Mouse (Mus musculus): ENCODE measurements around the gene Gpatch4. TPM values are rescaled to one million over a fixed set of nuclear protein-coding genes. Genes with fewer than 3 reads are reported as not detected.

Gene Gpatch4
- 10 to 100 TPM; 12.9 to 16.6 (median 14.9) TPM for total RNA-seq (2022)

DNA sequence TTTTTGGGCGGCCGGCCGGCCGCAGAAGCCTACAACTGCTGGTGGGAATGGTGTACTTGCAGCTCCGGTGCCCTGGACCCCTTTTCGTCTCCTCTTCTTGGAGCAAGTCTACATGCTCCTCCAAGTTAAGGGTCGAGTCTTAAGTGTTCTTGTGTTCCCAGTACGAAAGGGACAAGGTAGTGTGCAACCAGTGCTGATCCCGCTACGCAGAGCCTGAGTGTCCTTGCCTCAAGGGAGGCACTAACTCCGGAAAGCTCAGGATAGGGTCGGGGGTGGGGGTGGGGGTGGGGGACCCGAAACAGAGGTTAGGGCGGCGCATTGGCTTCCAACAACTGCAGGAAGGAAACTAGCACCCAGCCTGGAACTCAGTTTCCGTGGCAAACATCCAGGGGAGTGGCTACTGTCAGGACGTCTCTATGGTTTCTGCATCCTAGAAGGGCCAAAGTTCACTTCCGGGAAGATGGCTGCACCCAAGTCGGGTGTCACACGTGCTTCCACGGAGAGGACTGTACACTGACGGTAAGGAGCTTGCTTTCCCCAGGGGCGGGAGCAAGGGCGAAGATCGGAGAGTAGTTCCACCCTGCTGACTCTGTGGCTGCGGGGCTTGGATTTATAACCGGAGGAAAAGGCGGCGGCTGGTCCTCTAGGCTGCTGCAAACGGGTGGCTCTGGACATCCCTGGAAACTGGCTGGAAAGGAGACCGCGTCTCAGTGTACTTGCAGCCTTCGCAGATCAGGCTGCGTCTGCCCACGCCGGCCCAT is at the start of gene Gpatch4:
Gpatch4 (plus strand) TSS at position 448 of the 761 bp plus-strand sequence.
- DNase-seq: peak; percentile 83

DNA sequence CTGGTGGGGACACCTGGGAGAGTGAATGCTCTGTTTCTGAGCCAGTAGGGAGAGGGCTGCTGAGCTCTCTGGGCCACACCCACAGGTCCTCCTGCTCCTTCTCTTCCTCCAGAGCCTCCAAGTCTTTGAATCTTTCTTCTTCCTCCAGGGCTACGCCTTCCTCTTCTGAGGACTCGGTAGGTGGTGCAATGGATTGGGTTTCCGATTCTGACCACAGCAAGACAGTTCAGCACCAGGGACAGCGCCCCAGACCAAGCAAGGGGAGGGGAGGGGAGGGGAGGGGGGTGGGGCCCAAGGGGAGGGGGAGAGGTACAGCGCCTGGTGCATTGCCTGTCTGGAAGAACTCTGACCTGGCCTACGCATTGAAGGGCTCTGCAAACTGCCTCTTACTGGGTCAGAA is 49.5 kb upstream of the Gpatch4 start:
- no peak for DNase-seq

DNA sequence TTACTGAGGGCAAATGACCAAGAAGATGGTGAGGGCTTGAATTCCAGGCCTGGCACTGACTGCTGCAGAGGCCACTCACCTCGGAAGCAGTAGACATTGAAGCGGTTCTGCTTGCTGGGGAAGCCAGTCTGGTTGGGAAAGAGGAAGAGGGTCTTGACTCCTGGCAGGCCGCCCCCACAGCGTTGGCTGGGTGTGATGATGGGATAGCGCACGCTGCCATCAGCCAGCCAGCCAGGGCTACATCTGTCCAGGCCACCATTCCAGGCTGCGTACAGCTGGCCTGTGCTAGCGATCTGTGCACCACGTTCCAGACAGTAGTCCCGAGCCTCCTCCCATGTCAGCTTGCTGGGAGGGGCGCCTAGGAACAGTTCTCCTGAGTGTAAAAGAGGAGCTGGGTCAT is 47.6 kb upstream of the Gpatch4 start:
- no peak for DNase-seq

DNA sequence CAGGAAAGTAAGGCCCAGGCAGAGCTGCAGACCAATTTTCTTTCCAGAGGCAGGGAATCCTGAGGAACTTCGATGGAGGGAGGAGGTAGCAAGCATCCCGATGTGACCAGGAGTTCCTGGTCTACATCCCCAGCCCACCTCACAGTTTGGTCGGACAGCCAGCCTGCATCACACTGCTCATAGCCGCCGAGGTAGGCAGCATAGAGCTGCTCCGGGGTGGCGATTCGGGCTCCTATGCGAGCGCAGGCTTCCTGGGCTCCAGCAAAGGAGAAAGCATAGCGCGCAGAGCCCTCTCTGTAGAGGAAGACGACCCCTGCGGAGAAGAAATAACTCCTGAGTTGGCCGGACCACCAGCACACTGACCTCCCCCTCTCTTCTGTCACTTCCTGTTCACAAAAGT is 46.5 kb upstream of the Gpatch4 start:
- no peak for DNase-seq

DNA sequence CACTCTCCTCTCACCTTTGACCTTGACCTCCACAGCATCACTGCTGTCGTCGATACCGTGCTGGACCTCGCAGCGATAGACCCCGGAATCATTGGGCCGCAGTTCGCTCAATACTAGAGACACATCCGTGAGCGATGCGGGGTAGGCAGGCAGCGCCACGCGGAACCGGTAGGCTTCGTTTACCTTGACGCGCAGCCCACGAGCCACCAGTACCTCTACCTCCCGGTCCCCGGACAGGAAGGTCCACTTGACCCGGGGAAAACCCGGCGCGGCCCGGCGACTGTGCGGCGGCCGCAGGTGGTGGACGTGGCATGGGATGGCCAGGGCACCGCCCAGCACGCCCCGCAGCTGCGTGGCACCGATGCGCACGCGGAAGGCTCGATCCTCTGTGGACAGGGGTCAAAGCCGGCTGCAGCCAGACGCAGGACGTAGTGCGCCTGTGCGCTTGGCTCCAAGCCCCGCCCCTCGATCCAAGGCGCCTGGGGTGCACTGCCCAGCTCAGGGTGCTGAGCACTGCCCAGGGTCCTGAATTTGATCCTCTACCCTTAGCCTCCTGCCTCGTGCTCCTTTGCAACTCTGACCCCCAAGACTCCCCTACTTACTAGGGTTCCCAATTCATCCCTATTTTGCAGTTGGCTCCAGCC is 45.8 kb upstream of the Gpatch4 start:
- no peak for DNase-seq

DNA sequence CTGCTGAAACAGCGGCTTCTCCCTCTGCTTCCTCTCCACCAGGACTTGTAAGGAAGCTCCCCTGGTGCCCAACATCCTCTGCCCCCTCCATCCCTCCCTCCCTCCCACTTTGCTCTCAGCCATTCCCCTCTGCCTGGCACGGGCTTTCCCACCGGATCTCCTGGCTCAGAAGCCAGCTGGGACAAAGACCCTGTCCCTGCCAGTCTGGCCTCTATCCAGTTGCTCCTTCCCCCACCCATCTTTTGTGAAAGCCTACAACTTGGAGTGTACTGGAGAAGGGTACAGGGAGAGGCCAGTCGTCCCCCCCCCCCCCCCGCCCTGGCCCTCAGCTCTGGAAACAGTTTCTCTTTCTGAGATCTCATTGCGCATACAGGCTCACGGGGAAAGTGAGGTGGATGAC is 44.2 kb upstream of the Gpatch4 start:
- DNase-seq: no peak

DNA sequence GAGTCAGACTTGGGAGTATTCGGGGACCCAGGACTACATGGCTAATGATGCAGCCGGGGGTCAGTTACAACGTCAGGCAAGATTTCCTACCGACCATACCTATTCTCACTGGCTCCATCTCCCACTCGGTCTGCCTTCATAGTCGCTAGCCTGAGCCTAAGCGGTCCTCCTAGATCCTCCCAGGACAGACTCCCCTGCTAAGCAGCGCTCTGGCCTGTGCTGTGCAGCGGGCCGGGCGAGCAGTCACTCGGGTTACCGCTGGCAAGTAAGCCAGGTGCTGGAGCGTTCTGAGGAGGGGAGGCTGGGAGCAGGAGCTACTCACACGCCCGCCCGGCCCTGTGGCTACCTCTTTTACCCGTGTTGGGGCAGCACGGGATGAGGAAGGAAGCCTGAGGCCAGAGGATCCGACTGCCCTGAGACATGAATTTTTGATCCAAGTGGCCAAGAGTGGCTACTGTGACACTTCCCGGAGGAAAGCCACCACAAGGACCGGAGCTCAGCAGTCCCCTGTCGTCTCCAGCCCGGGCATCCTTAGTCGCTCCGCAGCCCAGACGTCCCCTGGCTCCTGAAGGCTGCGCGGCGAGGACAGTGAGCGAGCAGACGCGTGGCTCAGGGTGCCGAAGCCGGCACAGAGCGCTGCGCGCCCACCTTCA is 43.5 kb upstream of the Gpatch4 start:
- DNase-seq: no peak

DNA sequence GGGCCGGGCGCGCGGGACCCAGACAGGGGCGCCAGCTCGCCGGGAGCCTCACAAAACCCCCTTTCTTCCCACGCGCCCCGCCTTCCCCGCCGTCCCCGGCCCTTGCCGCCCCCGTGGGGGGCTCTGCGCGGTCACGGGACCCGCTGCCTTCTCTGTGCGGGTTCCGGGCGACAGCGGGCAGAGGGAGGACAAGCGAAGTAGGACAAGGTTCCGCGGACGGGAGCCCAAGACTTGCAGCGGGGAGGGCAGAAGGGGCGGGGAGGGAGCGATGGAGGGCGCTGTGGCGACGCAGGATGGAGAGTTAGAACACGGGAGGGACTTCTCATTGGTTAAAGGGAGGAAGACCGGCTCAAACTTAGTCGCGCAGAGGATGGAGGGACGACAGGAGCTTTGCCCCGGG is 42.7 kb upstream of the Gpatch4 start, which contains the start of gene Bcan:
Bcan (minus strand) TSS at position 50 of the 400 bp plus-strand sequence.
- DNase-seq: peak; percentile 54

DNA sequence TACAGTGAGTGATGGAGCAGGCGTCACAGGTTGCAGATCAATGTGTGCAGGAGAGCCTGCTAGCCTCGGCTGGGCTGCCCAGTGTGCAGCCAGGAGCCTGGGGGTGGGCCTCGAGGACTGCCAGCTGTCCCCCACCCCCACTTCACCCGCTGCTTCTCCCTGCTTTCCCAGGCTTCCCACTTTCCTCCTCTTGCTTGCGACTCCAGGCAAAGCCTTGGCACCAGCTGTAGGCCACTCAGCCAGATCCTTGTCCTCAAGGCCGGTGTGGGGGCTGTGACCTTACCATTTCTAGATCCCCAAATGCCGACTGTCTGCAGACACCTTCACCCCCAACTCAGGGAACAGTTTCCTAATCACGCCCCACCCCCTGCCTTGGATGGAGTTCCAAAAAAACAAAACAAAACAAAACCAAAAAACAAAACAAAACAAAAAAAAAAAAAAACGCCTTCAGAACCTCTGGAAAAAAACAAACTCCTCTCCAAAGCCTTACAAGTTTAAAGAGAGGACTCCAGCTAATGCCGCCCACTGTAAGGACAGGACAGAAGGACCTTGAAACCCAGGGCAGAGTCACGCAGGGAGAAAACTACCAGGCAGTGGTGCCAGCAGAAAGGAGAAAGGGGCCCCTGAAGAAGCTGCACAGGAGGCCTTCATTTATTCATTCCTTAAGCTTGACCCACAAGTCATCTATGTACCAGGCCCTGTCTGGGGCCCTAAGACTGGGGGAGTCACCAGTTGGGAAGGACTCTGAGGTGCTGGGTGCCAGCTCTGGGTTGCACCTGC is 41.9 kb upstream of the Gpatch4 start:
- DNase-seq: peak; percentile 74

DNA sequence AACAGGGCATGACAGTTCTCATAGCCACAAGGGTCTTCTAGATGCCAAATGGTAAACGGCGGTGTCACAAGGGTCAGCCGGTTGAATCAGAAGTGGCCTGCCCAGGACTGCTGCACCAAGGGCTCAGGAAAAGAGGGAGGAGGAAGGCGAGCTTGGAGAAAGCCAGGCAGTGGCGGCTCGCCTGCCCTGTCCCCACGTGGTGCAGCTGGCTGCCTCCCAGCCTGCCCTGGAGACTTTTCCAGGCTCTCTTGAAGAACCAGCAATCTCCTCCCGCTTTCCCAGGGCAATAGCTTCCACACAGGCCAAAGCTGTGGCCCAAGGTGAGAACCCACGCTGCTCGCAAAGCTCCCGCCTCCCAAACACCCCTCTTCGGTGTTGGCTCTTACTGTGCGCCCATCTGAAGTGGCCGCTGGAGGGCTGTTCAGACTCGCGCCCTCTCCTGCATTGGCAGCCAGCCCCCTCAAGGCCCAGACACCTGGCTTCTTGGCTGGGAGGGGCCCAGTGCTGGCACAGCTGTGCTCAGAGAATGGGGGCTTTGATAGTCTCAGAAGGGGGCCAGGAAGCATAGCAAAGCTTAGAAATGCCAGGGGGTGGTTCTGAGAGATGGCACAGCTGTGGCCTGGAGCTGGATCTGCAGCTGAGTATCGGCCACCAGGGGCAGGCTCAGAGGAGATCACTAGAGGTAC is 40.5 kb upstream of the Gpatch4 start:
- DNase-seq: no peak

DNA sequence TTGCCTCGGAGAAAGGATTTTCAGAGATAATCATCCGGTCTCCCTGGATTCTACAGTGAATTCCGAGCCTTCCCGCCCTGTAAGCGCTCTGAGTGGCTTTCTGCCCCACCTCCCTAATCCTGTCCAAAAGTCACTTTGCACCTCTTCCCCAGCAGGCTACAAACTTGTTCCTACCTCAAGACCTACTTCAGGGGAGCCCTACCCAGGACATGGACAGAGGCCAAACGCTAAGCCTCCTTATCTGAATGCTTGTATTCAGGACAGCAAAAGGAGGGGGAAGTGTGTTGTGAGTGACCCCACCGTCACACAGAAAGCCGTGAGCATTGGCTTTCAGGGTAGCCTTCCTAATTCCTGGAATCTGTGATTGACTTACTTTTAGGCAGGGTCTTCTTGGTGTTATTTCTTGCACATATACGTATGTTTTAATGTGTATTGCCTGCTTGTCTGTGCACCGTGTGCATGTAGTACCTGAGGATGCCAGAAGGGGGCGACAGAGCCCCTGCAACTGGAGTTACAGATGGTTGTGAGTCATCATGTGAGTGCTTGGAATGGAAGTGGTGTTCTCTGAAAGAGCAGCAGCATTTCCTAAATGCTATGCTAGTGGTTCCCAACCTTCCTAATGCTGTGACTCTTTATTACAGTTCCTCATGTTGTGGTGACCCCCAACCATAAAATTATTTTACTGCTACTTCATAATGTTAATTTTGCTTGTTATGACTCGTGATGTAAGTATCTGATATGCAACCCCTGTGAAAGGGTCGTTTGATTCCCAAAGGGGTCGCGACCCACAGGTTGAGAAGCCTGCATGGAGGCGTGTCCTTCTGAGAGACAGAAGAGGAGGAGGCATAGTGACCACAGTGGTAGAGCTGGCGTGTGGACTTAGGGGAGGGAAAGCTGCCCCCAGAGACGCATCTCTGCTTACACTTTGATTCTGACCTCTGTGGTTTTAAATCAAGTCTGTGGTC is 36.8 kb upstream of the Gpatch4 start:
- no peak for DNase-seq

DNA sequence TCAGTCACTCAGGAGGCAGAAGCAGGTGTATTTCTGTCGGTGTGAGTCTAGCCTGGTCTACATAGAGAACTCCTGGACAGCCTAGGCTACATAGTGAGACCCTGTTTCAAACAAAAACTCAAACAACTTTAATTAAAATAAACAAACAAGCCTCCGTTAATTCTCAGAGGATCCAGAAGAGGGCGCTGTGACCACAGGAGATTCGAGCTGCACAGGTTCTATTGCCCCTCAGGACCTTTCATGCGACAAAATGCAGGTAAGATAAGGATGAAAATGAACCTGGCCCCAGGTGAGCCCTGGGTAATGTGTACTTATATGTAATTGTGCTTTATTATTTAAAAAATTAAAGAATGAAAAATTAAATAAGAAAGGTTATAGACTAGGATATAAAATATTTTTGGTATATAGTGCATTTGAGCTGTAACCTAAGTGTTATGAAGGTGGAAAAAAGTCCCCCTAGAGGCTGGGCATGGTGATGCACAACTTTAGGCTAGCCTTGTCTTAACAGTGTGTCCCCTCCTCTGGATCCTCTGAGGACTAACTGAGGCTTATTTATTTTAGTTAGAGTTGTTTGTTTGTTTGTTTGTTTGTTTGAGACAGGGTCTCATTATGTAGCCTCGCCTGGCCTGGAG is 32.2 kb upstream of the Gpatch4 start:
- DNase-seq: no peak

DNA sequence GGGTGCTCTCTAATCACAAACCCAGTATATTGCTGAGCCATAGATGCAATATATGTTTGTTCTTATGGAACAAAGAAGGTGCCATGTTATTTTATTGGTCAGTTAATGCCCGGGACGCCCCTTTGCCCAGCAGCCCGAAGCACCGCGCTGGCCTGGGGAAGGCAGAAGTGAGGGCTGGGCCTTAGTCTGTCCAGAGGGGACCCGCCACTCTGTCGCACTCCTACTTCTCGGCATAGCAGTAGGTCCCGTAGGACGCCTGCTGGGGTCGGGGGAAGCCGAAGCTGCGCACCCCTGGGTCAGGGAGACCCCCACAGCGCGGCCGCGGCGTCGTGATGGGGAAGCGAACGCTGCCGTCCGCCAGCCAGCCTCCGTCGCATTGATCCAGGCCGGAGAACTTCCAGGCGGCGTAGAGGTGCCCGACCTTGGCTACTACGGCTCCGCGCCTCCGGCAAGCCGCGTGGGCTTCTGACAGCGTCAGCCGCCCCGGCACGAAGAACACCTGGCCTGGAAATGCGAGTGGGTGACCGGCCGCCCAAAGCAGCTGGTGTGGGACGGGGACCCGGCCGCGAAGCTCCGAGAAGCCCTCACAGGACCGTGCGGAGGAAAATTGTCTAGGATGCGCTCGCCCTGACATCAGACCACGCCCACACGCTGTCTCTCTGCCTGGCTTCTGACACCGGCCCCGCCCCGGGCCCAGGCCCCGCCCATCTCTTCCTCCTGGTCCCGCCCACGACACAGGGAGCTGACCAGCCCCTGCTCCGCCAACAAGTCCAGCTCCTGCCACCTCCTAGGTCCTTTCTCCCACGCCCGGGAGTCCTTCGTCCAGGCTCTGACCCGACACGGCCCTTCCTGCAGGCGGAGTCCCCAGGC is 20.4 kb upstream of the Gpatch4 start:
- DNase-seq: peak; percentile 92

DNA sequence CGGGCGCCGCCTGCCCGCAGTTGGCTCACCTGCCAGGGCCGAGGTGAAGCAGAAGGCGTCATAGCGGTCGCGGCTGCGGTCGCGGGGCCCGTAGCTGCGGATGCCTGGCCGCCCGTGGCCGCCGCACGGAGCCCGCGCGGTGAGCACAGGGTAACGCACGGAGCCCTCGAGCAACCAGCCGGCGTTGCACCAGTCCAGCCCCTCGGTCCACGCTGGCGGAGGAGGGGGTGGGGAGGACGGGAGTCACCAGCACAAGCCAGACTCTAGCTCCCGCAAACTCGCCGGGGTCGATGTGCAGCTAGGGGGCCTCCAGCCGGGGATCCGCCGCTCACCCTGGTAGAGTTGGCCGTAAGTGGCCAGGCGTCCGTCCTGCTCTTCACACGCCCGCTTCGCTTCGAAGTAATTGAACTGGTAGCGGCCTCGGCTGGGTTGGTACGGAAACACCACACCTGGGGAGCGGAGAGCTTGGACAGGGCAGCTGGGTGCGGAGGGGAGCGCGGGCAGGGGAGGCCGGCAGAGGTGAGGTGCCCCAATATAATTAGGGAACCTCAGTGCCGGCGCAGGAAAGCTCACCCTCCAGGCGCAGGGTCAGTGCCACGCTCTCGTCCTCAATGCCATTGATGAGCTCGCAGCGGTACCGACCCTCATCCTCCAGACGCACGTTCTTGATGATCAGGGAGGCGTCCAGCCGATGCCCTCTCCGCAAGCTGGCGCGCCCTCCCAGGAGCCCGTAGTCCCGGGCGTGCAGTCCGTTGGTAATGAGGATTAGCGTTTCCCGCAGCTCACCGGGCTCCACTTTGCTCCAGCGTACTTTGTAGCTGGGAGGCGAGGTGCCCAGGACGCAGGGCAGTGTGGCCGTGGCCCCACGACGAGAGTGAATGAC is 19.5 kb upstream of the Gpatch4 start:
- no peak for DNase-seq

DNA sequence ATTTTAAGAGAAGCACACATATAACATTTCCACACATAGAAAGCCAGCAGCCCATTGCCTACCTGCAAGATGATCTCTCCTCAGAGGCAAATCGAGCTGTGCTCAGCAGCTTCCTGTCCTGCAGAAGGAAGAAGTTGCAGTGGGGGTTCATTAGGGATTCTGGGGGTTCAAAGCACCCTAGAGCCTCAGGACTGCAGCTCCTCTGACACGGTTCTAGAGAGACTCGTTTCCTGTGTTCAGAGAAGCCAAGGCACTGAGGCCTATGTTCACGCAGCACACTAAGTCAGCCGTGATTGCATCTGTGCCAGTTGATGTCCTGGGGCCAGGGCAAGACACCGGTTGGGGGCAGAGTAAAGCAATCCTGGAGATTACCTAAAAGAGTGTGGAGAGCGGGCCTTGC is 16.1 kb upstream of the Gpatch4 start:
- no peak for DNase-seq

DNA sequence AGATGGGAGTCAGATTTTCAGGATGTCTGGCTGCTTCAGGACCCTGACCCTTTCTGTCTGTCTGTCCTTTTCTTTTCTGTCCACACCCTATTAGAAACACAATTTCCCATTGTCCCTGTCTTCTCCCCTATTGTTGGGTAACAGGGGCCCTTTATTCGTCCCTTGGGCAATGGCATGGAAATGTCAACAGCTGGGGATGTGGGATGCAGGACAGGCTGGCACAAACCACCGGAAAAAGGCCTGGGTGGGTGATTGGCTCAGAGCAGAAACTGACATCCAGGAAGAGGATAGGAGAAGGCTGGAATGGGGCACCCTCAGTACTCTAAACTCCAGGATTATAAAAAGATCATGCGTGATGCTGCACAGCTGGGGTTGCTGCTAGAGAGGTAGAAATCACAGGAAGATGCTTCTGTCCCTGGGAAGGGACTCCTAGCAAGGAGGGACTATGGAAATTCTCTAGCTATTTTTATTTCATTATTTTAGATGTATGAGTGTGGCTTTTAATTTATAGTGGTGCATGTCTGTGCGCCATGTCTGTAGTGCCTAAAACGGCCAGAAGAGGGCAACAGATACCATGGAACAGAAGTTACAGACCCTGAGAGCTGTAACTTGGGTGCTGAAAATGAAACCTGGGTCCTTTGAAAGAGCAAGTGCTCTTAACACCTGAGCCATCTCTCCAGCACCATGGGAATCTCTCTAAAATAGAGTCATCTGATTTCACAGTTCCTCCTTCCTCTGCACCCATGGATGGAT is 15.3 kb upstream of the Gpatch4 start, which contains the start of gene Hapln2:
Hapln2 (minus strand) TSS at position 150 of the 753 bp plus-strand sequence.
- DNase-seq: no peak

DNA sequence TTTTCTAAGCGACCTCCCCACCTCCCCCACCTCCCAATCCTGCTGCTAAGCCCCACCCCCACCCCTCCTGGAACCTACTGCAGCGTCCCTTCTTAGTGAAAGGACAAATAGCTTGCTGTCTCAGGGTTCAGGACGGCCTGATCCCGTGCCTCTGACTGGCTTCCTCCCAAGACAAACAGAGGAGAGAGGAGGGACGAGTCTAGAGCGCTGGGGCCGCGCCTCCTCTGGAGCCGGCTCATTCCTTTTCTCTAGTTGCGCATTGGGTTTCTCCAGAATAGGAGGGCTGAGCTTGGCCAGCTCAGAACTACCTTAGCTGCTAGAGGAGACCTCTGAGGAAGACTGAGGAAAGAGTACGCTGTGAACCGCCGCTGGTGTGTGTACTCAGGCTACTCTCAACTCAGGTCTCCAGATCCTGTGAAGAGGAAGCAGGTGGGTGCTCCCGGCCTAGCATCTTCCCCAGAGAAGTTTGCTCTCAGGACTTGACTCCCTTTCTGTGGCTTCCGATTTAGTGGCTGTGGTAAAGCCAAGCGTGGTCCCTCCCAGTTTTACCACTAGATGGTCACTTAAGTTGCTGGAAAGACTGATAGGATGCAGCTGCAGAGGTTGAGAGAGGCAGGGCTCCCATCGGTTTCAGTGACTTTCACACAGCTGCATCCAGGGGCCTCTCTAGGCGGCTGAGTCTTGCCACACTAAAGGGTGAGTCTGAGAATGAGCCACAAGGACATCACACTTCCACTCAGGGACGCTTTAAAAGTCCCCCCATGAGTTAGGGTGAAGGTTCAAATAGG is 12.1 kb upstream of the Gpatch4 start:
- peak; percentile 24 for DNase-seq

Measured in adrenal gland, adult 8-10 months (tissue).